10 mouse cellular contexts compared by ENCODE assay signal in genomic region chr10:88296991-88297390, GRCm38 (mm10).
A peak's percentile ranks its signal among the peaks of the same experiment; 100 is the strongest.
DNase-seq lines count a peak whose midpoint lies in the region; ATAC-seq and TF ChIP-seq lines count a peak whose summit lies in the region.
"Had no signal": no experiment of that assay in that cellular context is flagged by ENCODE, and none has a peak within 500 bp of the region (broad histone marks: within the 10 kb centered on the region; RNA-seq: fewer than 3 reads in every experiment).

No protein-coding gene starts in this region.

- no peak for TF ChIP-seq CTCF in lung, embryonic 14.5 days (IDR thresholded peaks at IDR 0.05; ENCODE audit: low read depth)

- H3K9me3 ChIP-seq in lung, embryonic 14.5 days (ENCODE audit: low read depth, low read length): peaks cover 4% of the 10 kb centered on the region; the same call in 1 of the 2 replicates
- no peaks in the 10 kb centered on the region; the same call in 1 of the 2 replicates for H3K9me3 ChIP-seq in stomach, embryonic 14.5 days (ENCODE audit: control insufficient read depth, low read depth, low read length)
- no peaks in the 10 kb centered on the region for H3K9me3 ChIP-seq in forebrain, embryonic 11.5 days (ENCODE audit: control insufficient read depth, low read length)

- peak; percentile 74 for ATAC-seq in lung, embryonic 14.5 days (ENCODE audit: insufficient read depth)
- no peak for ATAC-seq in stomach, embryonic 14.5 days (ENCODE audit: insufficient number of reproducible peaks, insufficient read depth, low FRiP score, low read depth)
- ATAC-seq in forebrain, embryonic 11.5 days (replicated peaks; ENCODE audit: low FRiP score): no peak

- intact Hi-C loops in heart, postnatal 25 days (cut with DNase I): no loop called here

- H3K27ac ChIP-seq in lung, embryonic 14.5 days (ENCODE audit: low read depth): no peak overlapping the region; the same call in 1 of the 2 replicates
- peak overlapping the region; percentile 61; the same call in 1 of the 2 replicates for H3K27ac ChIP-seq in stomach, embryonic 14.5 days (ENCODE audit: low read length)
- no peak overlapping the region for H3K27ac ChIP-seq in forebrain, embryonic 11.5 days (ENCODE audit: low read depth, low read length)

- H3K4me2 ChIP-seq in lung, embryonic 14.5 days: no peak overlapping the region
- no peak overlapping the region for H3K4me2 ChIP-seq in stomach, embryonic 14.5 days (replicated peaks; ENCODE audit: low read depth, low read length)
- no peak overlapping the region for H3K4me2 ChIP-seq in forebrain, embryonic 11.5 days (ENCODE audit: low read depth, low read length, severe bottlenecking)

- H3K9ac ChIP-seq in lung, embryonic 14.5 days: no peak overlapping the region
- no peak overlapping the region for H3K9ac ChIP-seq in stomach, embryonic 14.5 days (replicated peaks; ENCODE audit: low read depth, low read length)
- H3K9ac ChIP-seq in forebrain, embryonic 11.5 days (ENCODE audit: low read length): no peak overlapping the region

- WGBS in lung, embryonic 14.5 days: 32% methylated on average over 10 of the region's 10 CpGs
- WGBS in stomach, embryonic 14.5 days: 50% methylated on average over 10 of the region's 10 CpGs
- 82% methylated on average over 10 of the region's 10 CpGs for WGBS in forebrain, embryonic 11.5 days

- H3K27me3 ChIP-seq in lung, embryonic 14.5 days (ENCODE audit: insufficient read depth, low read length): no peaks in the 10 kb centered on the region
- H3K27me3 ChIP-seq in stomach, embryonic 14.5 days (ENCODE audit: control insufficient read depth, insufficient read depth, low read length): no peaks in the 10 kb centered on the region
- H3K27me3 ChIP-seq in forebrain, embryonic 11.5 days (ENCODE audit: control insufficient read depth, insufficient read depth, low read length): no peaks in the 10 kb centered on the region

- H3K4me1 ChIP-seq in lung, embryonic 14.5 days (ENCODE audit: insufficient read depth): peaks cover 3% of the 10 kb centered on the region; the same call in 1 of the 2 replicates
- 0 out of 2 replicates have a peak, but pooled peaks cover 3% of the 10 kb centered on the region for H3K4me1 ChIP-seq in stomach, embryonic 14.5 days (ENCODE audit: control insufficient read depth, insufficient read depth, low read length)
- H3K4me1 ChIP-seq in forebrain, embryonic 11.5 days (replicated peaks; ENCODE audit: control insufficient read depth, insufficient read depth, low read length): no peaks in the 10 kb centered on the region

- no peak overlapping the region for H3K4me3 ChIP-seq in lung, embryonic 14.5 days (ENCODE audit: low read depth, low read length)
- no peak overlapping the region for H3K4me3 ChIP-seq in stomach, embryonic 14.5 days (ENCODE audit: low read depth, low read length)
- no peak overlapping the region for H3K4me3 ChIP-seq in forebrain, embryonic 11.5 days (ENCODE audit: low read depth, low read length)
- H3K4me3 ChIP-seq: erythroblast, embryonic 14.5 days had no signal

- H3K36me3 ChIP-seq in lung, embryonic 14.5 days (ENCODE audit: insufficient read depth): no peaks in the 10 kb centered on the region
- H3K36me3 ChIP-seq in stomach, embryonic 14.5 days (ENCODE audit: control insufficient read depth, insufficient read depth, low read length): no peaks in the 10 kb centered on the region
- H3K36me3 ChIP-seq in forebrain, embryonic 11.5 days (ENCODE audit: control insufficient read depth, insufficient read depth, low read length): no peaks in the 10 kb centered on the region

- DNase-seq in lung, embryonic 14.5 days: peak; percentile 69
- DNase-seq in lung, postnatal 25 days (ENCODE audit: low spot score): no peak
- peak; percentile 64 for DNase-seq in gastrocnemius, adult 18-20 months (ENCODE audit: low spot score)
- peak; percentile 40 for DNase-seq in heart, postnatal 25 days (ENCODE audit: low spot score)
- DNase-seq in forebrain, embryonic 11.5 days (ENCODE audit: low spot score): no peak
- no peak for DNase-seq in layer of hippocampus, adult 9-10 months (ENCODE audit: low spot score)
- DNase-seq: cerebellum, adult 11-12 months; kidney, postnatal 10 days had no signal

Comparison
In these comparisons a context has a peak if more than half of its experiments do, and no peak if none do; other contexts are left out.
1. DNase-seq: peak in lung, embryonic 14.5 days (single experiment), gastrocnemius, adult 18-20 months (single experiment) and heart, postnatal 25 days (single experiment); none in lung, postnatal 25 days (single experiment), forebrain, embryonic 11.5 days (single experiment) and layer of hippocampus, adult 9-10 months (single experiment).